Mouse (Mus musculus) kidney, postnatal 0 days (tissue): ENCODE results near the gene H13. TPM values are rescaled to one million over a fixed set of nuclear protein-coding genes. Genes with fewer than 3 reads are reported as not detected.

ENCODE experiments used
- ATAC-seq: fragments of 200-750 bp; cut with Nextera tagmentation; replicated peaks from 2 replicates; pipeline ENCODE4 v1.8.0; 2017; ENCODE audit warnings: low read depth, moderate number of reproducible peaks, moderate TSS enrichment, moderate library complexity; ENCODE audit not compliant: low FRiP score
- DNase-seq: peaks from one replicate; pipeline ENCODE4 v3.0.0-alpha.2; 2016; ENCODE audit warnings: low spot score
- H3K27ac ChIP-seq: fragments of 300-500 bp; sonication (generic); 2 replicates; pipeline ENCODE4 v1.5.1; 2014; ENCODE audit warnings: mild to moderate bottlenecking
- H3K27me3 ChIP-seq: fragments of 300-500 bp; sonication (generic); 2 replicates; pipeline ENCODE4 v1.6.1; 2014; ENCODE audit warnings: low read length, mixed read lengths; ENCODE audit not compliant: insufficient read depth
- H3K36me3 ChIP-seq: fragments of 300-500 bp; sonication (generic); 2 replicates; pipeline ENCODE4 v1.6.1; 2014; ENCODE audit warnings: low read length, mixed read lengths; ENCODE audit not compliant: insufficient read depth
- H3K4me1 ChIP-seq: fragments of 300-500 bp; sonication (generic); replicated peaks from 2 replicates; pipeline ENCODE4 v1.6.1; 2014; ENCODE audit warnings: antibody characterized with exemption, low read length, mixed read lengths; ENCODE audit not compliant: insufficient read depth
- H3K4me2 ChIP-seq: fragments of 300-500 bp; sonication (generic); 2 replicates; pipeline ENCODE4 v1.6.1; 2014; ENCODE audit warnings: mild to moderate bottlenecking, low read length, moderate library complexity, mixed read lengths
- H3K4me3 ChIP-seq: fragments of 300-500 bp; sonication (generic); replicated peaks from 2 replicates; pipeline ENCODE4 v1.5.1; 2014; ENCODE audit warnings: low read depth, low read length
- H3K9ac ChIP-seq: fragments of 300-500 bp; sonication (generic); 2 replicates; pipeline ENCODE4 v1.6.1; 2014; ENCODE audit warnings: low read depth, low read length
- H3K9me3 ChIP-seq: fragments of 300-500 bp; sonication (generic); replicated peaks from 2 replicates; pipeline ENCODE4 v1.6.1; 2016; ENCODE audit warnings: low read length, inconsistent platforms, mixed read lengths
- CTCF ChIP-seq: IDR thresholded peaks from 2 replicates; pipeline ENCODE4 v1.5.1; 2016; ENCODE audit warnings: antibody characterized with exemption, low read depth, mild to moderate bottlenecking, moderate library complexity
- WGBS: fragments of 180-500 bp; shearing (Covaris S2); extraction: QIAGEN DNeasy Blood & Tissue Kit; methylation state at CpG from one replicate; pipeline ENCODE4 v1.1.7; 2014; 5-methylcytosine and 5-hydroxymethylcytosine counted together
- polyA plus RNA-seq: library from polyadenylated mRNA; unstranded; fragments of >200 nt; fragmentation: Nextera tagmentation; extraction: Ambion mirVana; gene quantifications from 2 replicates; pipeline ENCODE4 v1.2.1, GENCODE M21; 2015

Gene H13
- polyA plus RNA-seq, 1 experiment from 2014 or later = 160 TPM

GRCm38 (mm10) chr2:152636246-152637005 lies 32.8 kb upstream of the H13 start:
- Histone ChIP-seq H3K27ac (peak overlapping the region; percentile 94), H3K36me3 (peaks cover 7% of the 10 kb centered on the region; the same call in 1 of the 2 replicates), H3K9me3 (no peaks in the 10 kb centered on the region), H3K4me1 (peaks cover 24% of the 10 kb centered on the region), H3K4me3 (no peak overlapping the region), H3K9ac (0 out of 2 replicates have a peak overlapping the region, but pooled peaks have one; percentile 18), H3K27me3 (no peaks in the 10 kb centered on the region), H3K4me2 (peak overlapping the region; percentile 9; the same call in 1 of the 2 replicates)
- WGBS = 15% methylated on average over 23 of the region's 23 CpGs
- peak; percentile 71 for ATAC-seq
- DNase-seq = peak; percentile 94
- no peak for TF ChIP-seq CTCF

- DNase-seq (no peak), ATAC-seq (no peak)
- H3K4me3 ChIP-seq = no peak overlapping the region
- H3K4me2 ChIP-seq = no peak overlapping the region; the same call in 1 of the 2 replicates
- H3K9ac ChIP-seq = 0 out of 2 replicates have a peak overlapping the region, but pooled peaks have one; percentile 18
- 32% methylated on average over 6 of the region's 6 CpGs for WGBS
- H3K27me3 ChIP-seq = no peaks in the 10 kb centered on the region
- H3K27ac ChIP-seq = peak overlapping the region; percentile 94
- H3K4me1 ChIP-seq = peaks cover 24% of the 10 kb centered on the region
- no peak for TF ChIP-seq CTCF
- H3K36me3 ChIP-seq = peaks cover 7% of the 10 kb centered on the region; the same call in 1 of the 2 replicates
- no peaks in the 10 kb centered on the region for H3K9me3 ChIP-seq
Measured at GRCm38 (mm10) chr2:152637006-152637322, 32.3 kb upstream of the H13 start.

GRCm38 (mm10) chr2:152637381-152637780 lies 31.9 kb upstream of the H13 start:
- H3K4me1 ChIP-seq = peaks cover 20% of the 10 kb centered on the region
- 38% methylated on average over 4 of the region's 4 CpGs for WGBS

GRCm38 (mm10) chr2:152638865-152639264 lies 30.4 kb upstream of the H13 start:
- no peak for ATAC-seq
- Histone ChIP-seq H3K27ac (peak overlapping the region; percentile 94), H3K4me2 (no peak overlapping the region), H3K27me3 (no peaks in the 10 kb centered on the region), H3K4me3 (no peak overlapping the region), H3K9me3 (no peaks in the 10 kb centered on the region), H3K36me3 (peaks cover 4% of the 10 kb centered on the region; the same call in 1 of the 2 replicates), H3K9ac (no peak overlapping the region), H3K4me1 (peaks cover 12% of the 10 kb centered on the region; the same call in 1 of the 2 replicates)
- no peak for TF ChIP-seq CTCF
- DNase-seq = no peak
- 26% methylated on average over 6 of the region's 6 CpGs for WGBS

More at GRCm38 (mm10) chr2:152637381-152637780, 31.9 kb upstream of the H13 start:
- 0 out of 2 replicates have a peak overlapping the region, but pooled peaks have one; percentile 18 for H3K9ac ChIP-seq
- H3K4me2 ChIP-seq = no peak overlapping the region
- no peaks in the 10 kb centered on the region for H3K9me3 ChIP-seq
- H3K4me3 ChIP-seq = no peak overlapping the region
- H3K27me3 ChIP-seq = no peaks in the 10 kb centered on the region
- peak overlapping the region; percentile 94 for H3K27ac ChIP-seq
- DNase-seq = no peak
- no peak for TF ChIP-seq CTCF
- H3K36me3 ChIP-seq = peaks cover 7% of the 10 kb centered on the region; the same call in 1 of the 2 replicates
- ATAC-seq = no peak

GRCm38 (mm10) chr2:152639406-152640113 lies 29.7 kb upstream of the H13 start:
- Histone ChIP-seq H3K4me1 (peaks cover 12% of the 10 kb centered on the region; the same call in 1 of the 2 replicates), H3K36me3 (no peaks in the 10 kb centered on the region), H3K9ac (no peak overlapping the region), H3K4me2 (0 out of 2 replicates have a peak overlapping the region, but pooled peaks have one; percentile 13), H3K27me3 (no peaks in the 10 kb centered on the region), H3K9me3 (no peaks in the 10 kb centered on the region), H3K27ac (peak overlapping the region; percentile 94), H3K4me3 (no peak overlapping the region)
- 5% methylated on average over 11 of the region's 11 CpGs for WGBS
- DNase-seq (peak; percentile 91), ATAC-seq (peak; percentile 77)
- TF ChIP-seq CTCF = no peak
